Mouse (Mus musculus) adrenal gland, adult (tissue): ENCODE measurements around the gene Helq.

Source experiments
- DNase-seq, 2 experiments: peaks; one replicate each; pipeline ENCODE4 v3.0.0; 2022 to 2023; ENCODE audit warnings: low spot score in 1 of 2; ENCODE audit not compliant: inconsistent age in 2 of 2

Gene Helq

GRCm38 (mm10) chr5:100787527-100787926 is 10.9 kb downstream of the Helq start:
- DNase-seq, result no peak

- no peak for DNase-seq
Measured at GRCm38 (mm10) chr5:100779002-100779401, 19.4 kb downstream of the Helq start.

DNA sequence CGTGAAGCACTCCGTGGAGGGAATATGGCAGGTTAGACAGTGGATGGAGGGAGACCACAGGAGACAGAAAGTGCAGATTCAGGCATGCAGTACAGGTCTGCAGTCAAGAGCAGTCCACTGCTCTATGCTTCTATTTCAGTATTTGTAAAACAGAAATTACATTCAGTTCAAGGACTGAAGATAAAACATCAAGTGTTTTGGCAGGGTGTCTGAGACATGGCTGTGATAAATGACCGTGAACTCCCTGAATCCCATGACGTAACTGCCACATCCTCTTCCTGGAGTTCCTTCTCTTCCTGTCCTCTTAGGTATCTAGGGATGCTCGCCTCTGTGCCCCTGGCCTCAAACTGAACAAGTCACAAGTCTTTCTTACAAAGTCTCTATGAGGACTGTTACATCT is 21.5 kb downstream of the Helq start:
- peak; percentile 26 to 52 for DNase-seq

GRCm38 (mm10) chr5:100775778-100776404 is 22.5 kb downstream of the Helq start:
- DNase-seq, result no peak

DNA sequence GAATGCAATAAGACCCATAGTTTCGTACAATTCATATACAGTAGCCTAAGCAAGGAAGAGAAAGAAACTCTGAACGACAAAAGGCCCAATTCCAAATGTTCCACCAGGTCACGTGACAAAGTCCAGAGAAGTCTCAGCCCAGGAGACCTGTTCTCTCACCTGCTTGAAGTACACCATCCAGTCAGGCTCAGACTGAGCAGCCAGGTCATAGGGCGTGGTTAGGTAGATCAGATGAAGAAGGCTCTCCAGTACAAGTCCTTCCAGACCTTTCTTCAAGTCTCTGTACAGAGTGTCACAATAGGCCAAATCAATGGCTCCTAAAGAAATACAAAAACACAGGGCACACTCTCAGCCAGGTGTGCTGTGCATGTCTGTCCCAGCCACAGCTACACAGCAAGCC is 26.8 kb downstream of the Helq start:
- no peak for DNase-seq

DNA sequence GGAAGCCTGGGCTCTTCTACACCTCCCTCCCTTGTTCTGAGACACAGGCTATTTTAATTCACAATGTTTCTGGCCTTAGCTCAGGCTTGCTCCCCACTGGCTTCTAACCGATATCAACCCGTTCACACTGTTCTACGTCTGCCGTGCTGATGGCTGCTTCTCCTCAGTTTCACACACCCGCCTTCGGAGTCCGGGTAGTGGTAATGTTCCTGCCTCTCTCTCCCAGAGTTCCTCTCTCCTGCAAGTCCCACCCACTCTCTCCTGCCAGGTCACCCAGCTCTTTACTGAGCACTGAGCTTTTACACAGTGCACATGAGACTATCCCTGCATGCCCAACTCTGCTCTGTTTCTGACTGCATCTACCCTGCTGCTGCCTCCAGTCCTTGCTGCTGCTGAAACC is 32.4 kb downstream of the Helq start:
- DNase-seq, result no peak

GRCm38 (mm10) chr5:100761736-100762135 is 36.7 kb downstream of the Helq start:
- DNase-seq, result no peak

GRCm38 (mm10) chr5:100760049-100760663 is 38.2 kb downstream of the Helq start:
- DNase-seq, result no peak

- DNase-seq, result no peak
Measured at GRCm38 (mm10) chr5:100758121-100758520, 40.3 kb downstream of the Helq start.

DNA sequence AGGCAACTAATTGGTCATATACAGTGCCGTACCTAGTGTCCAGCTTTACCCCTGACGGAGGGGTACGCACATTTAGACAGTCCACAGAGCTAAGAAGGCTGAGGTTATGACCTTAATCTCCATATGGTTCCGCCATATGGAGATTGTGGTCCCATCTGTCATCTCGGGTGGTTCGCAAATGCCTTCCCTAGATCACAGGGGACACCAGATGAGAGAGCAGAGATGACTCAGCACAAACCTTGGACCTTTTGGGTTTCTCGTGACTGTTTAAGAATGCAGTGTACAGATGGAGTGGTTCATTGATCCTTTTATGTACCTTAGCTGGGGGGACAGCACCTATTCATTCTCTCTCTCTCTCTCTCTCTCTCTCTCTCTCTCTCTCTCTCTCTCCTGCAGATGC is 45.0 kb downstream of the Helq start:
- DNase-seq, result no peak

DNA sequence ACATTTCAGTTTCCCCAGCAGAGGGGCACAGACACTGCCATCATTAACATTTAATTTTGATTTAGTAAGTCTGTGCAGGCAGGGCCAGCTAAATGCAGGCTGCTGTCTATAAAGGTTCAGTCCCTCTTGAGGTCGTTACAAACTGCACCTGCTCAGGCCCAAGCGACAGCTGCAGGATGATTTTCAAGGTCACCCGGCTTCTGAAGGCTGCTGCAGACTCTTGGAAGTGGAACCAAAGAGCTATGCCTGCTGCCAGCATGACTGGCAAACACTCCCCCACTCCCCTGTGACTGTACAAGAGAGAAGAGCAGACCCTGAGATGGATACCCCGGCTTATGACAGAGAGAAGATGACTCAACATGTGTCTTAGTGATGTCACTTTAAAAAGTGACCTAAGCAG is 46.7 kb downstream of the Helq start:
- peak; percentile 21 to 56 for DNase-seq

DNA sequence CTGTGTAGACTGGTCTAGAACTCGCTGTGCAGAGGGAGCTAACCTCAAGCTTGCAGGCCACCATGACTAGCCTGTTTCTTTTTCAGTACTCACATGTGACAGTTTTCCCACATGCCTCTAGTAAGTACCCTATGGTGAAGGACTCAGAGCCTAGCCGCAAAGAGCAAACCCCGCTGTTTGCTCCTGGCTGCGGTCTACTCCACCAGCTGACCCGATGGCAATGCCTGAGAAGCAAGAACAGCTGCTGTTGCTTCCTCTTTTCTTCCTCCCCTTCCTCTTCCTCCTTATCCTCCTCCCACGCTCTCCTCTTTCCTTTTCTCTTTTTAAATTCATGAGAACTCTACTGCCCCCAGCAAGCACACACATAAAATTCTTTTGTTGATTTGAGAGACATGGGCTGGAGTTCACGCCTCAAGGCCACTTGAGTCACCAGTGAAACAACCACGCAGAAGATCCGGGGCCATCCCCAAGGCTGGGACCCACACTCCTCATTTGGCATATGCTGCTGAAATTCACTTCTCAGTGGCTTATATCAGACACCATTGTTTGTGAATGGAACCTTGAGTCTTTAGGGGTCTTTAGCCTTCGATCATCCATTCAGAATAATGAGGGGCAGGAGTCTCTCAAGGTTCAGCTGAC is 47.7 kb downstream of the Helq start:
- DNase-seq, result peak; percentile 42 to 65

- no peak for DNase-seq
Measured at GRCm38 (mm10) chr5:100738802-100739201, 59.6 kb downstream of the Helq start.

GRCm38 (mm10) chr5:100736919-100737318 is 61.5 kb downstream of the Helq start:
- no peak for DNase-seq

- DNase-seq, result no peak
Measured at GRCm38 (mm10) chr5:100734535-100734934, 63.9 kb downstream of the Helq start.

DNA sequence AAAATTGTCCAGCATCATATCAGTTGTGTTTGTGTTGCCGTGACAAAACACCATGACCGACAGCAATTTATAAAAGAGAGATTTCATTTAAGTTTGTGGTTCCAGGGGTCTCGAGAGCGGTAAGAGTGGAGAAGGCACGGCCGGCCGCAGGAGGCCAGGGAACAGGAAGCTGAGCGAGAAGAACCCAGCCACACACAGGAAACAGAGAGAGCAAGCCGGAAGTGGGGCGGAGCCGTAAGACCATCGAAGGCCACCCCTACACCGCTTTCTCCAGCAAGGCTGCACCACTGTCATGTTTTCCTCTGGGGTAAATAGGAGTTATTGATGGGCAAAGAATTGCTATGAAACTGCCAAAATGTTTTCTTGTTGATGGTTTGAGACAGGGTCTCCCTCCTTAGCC is 69.6 kb downstream of the Helq start:
- DNase-seq, result no peak

DNA sequence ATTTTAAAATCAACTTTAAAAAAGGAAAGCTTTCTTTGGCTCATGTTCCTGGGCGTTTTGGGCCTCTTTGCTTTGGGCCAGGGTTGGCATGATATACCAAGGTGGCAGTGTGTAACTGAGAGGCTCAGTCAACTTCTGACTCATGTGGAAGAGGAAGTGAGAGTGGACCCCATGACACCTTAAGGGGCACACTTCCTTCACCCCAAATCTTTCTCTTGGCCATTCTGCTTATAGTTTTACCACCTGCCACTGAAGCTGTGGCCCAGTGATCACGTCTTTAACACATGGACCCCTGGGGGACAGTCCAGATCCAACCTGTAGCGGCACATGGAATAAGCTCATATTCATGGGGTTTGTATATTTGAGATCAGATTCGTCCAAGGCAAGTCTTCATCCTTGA is 72.4 kb downstream of the Helq start:
- no peak for DNase-seq

- DNase-seq, result peak; percentile 21 to 68
Measured at GRCm38 (mm10) chr5:100719235-100720088, 78.9 kb downstream of the Helq start, which contains the start of gene Hpse. Gene Hpse (minus strand): TSS chr5:100719716.

DNA sequence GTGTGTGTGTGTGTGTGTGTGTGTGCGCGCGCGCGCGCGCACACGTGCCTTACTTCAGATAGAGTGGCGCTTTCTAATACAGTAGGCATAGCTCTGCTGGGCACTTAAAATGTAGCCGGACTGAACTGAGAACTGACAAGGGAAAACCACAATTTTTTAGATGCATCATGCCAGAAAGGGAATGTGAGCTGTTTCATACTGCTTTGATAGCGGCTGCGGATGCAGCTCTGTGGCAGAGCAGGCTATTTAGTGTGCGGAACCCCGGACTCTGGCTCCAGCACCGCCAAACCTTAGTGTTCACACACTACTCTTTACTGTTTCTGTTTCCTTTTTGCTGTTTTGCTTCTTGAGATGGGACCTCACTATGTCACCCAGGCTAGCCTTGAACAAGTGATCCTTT is 81.6 kb downstream of the Helq start:
- DNase-seq, result no peak
